Mouse (Mus musculus) kidney, postnatal 0 days (tissue): ENCODE measurements around the gene Arhgap23. TPM values are rescaled to one million over a fixed set of nuclear protein-coding genes. Genes with fewer than 3 reads are reported as not detected.

ENCODE experiments used
- ATAC-seq: fragments of 200-750 bp; cut with Nextera tagmentation; replicated peaks from 2 replicates; pipeline ENCODE4 v1.8.0; 2017; ENCODE audit warnings: low read depth, moderate number of reproducible peaks, moderate TSS enrichment, moderate library complexity; ENCODE audit not compliant: low FRiP score
- DNase-seq: peaks from one replicate; pipeline ENCODE4 v3.0.0-alpha.2; 2016; ENCODE audit warnings: low spot score
- H3K27ac ChIP-seq: fragments of 300-500 bp; sonication (generic); 2 replicates; pipeline ENCODE4 v1.5.1; 2014; ENCODE audit warnings: mild to moderate bottlenecking
- H3K27me3 ChIP-seq: fragments of 300-500 bp; sonication (generic); 2 replicates; pipeline ENCODE4 v1.6.1; 2014; ENCODE audit warnings: low read length, mixed read lengths; ENCODE audit not compliant: insufficient read depth
- H3K36me3 ChIP-seq: fragments of 300-500 bp; sonication (generic); 2 replicates; pipeline ENCODE4 v1.6.1; 2014; ENCODE audit warnings: low read length, mixed read lengths; ENCODE audit not compliant: insufficient read depth
- H3K4me1 ChIP-seq: fragments of 300-500 bp; sonication (generic); replicated peaks from 2 replicates; pipeline ENCODE4 v1.6.1; 2014; ENCODE audit warnings: antibody characterized with exemption, low read length, mixed read lengths; ENCODE audit not compliant: insufficient read depth
- H3K4me2 ChIP-seq: fragments of 300-500 bp; sonication (generic); 2 replicates; pipeline ENCODE4 v1.6.1; 2014; ENCODE audit warnings: mild to moderate bottlenecking, low read length, moderate library complexity, mixed read lengths
- H3K4me3 ChIP-seq: fragments of 300-500 bp; sonication (generic); replicated peaks from 2 replicates; pipeline ENCODE4 v1.5.1; 2014; ENCODE audit warnings: low read depth, low read length
- H3K9ac ChIP-seq: fragments of 300-500 bp; sonication (generic); 2 replicates; pipeline ENCODE4 v1.6.1; 2014; ENCODE audit warnings: low read depth, low read length
- H3K9me3 ChIP-seq: fragments of 300-500 bp; sonication (generic); replicated peaks from 2 replicates; pipeline ENCODE4 v1.6.1; 2016; ENCODE audit warnings: low read length, inconsistent platforms, mixed read lengths
- CTCF ChIP-seq: IDR thresholded peaks from 2 replicates; pipeline ENCODE4 v1.5.1; 2016; ENCODE audit warnings: antibody characterized with exemption, low read depth, mild to moderate bottlenecking, moderate library complexity
- WGBS: fragments of 180-500 bp; shearing (Covaris S2); extraction: QIAGEN DNeasy Blood & Tissue Kit; methylation state at CpG from one replicate; pipeline ENCODE4 v1.1.7; 2014; 5-methylcytosine and 5-hydroxymethylcytosine counted together
- polyA plus RNA-seq: library from polyadenylated mRNA; unstranded; fragments of >200 nt; fragmentation: Nextera tagmentation; extraction: Ambion mirVana; gene quantifications from 2 replicates; pipeline ENCODE4 v1.2.1, GENCODE M21; 2015

Gene Arhgap23
- polyA plus RNA-seq, 1 experiment from 2014 or later, result 5.7 TPM

GRCm38 (mm10) chr11:97491640-97492039 is 76.3 kb downstream of the Arhgap23 start:
- 74% methylated on average over 10 of the region's 10 CpGs for WGBS
- Histone ChIP-seq H3K9ac (no peak overlapping the region), H3K9me3 (no peaks in the 10 kb centered on the region), H3K27ac (no peak overlapping the region), H3K27me3 (no peaks in the 10 kb centered on the region), H3K4me1 (no peaks in the 10 kb centered on the region), H3K4me2 (no peak overlapping the region), H3K4me3 (no peak overlapping the region), H3K36me3 (peaks cover 26% of the 10 kb centered on the region)
- DNase-seq (peak; percentile 12), ATAC-seq (no peak; the same call in 1 of the 2 replicates)
- peak; percentile 28; the same call in 1 of the 2 replicates for TF ChIP-seq CTCF

DNA sequence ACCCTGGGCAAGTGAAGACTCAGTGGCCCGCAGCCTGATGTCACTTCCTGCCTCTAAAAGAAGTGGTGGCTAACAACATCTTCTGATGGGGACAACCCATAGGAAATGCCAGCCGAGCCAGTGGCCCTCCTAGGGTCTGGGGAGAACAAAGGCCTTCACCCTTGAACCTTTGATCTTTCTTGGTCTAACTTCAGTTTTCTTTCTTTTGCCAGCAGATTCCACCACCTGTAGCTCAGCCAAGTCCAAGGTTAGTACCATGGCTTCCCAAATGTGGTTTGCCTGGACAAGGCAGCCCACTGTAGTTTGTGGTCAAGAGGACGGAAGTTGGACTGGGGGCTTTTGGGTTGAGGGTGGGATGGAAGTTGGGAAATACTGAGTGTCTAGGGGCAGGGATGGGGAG is 77.5 kb downstream of the Arhgap23 start:
- no peak overlapping the region for H3K9ac ChIP-seq
- no peak overlapping the region for H3K27ac ChIP-seq
- TF ChIP-seq CTCF, result no peak
- H3K4me3 ChIP-seq, result no peak overlapping the region
- DNase-seq (no peak), ATAC-seq (no peak)
- no peaks in the 10 kb centered on the region for H3K9me3 ChIP-seq
- H3K27me3 ChIP-seq, result no peaks in the 10 kb centered on the region
- peaks cover 31% of the 10 kb centered on the region for H3K36me3 ChIP-seq
- 89% methylated on average over 3 of the region's 3 CpGs for WGBS
- no peak overlapping the region for H3K4me2 ChIP-seq
- H3K4me1 ChIP-seq, result no peaks in the 10 kb centered on the region

- H3K36me3 ChIP-seq, result peaks cover 24% of the 10 kb centered on the region
- H3K27me3 ChIP-seq, result 0 out of 2 replicates have a peak, but pooled peaks cover 4% of the 10 kb centered on the region
- H3K9ac ChIP-seq, result no peak overlapping the region
- 0 out of 2 replicates have a peak, but pooled peaks cover 11% of the 10 kb centered on the region for H3K4me1 ChIP-seq
- WGBS, result 86% methylated on average over 4 of the region's 4 CpGs
- H3K9me3 ChIP-seq, result no peaks in the 10 kb centered on the region
- no peak overlapping the region for H3K4me2 ChIP-seq
- no peak for TF ChIP-seq CTCF
- ATAC-seq, result peak; percentile 57; the same call in 1 of the 2 replicates
- H3K27ac ChIP-seq, result no peak overlapping the region
- no peak for DNase-seq
- no peak overlapping the region for H3K4me3 ChIP-seq
Observed at GRCm38 (mm10) chr11:97497543-97497942, 82.2 kb downstream of the Arhgap23 start.

DNA sequence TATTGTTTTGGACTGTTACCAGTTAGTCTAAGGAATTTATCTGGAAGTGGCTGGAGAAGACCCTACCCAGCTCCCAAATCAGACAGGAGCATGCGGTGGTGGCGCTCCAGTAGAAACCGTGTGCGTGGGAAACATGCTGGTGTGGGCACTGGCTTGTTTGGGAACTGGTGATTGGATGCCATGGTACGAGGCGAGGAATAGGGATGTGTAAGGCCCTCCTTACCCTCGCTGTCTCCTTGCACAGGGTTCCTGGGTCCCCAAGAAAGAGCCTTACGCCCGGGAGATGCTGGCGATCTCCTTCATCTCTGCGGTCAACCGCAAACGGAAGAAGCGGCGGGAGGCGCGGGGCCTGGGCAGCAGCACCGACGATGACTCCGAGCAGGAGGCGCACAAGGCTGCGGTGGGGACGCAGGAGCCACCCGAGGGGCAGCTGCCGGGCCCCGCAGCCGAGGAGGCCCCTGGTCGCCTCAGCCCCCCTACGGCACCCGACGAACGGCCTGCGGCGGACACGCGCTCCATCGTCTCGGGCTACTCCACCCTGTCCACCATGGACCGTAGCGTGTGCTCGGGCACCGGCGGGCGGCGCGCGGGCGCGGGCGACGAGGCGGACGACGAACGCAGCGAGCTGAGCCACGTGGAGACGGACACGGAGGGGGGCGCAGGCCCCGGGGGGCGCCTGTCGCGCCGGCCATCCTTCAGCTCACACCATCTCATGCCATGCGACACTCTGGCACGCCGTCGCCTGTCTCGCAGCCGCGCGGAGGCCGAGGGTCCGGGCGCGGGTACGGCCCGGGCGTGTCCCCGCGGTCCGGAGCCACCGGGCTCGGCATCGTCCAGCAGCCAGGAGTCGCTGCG is 84.8 kb downstream of the Arhgap23 start, which contains the start of gene 4933428G20Rik:
Gene 4933428G20Rik (minus strand): TSS at position 476 of the 855 bp plus-strand sequence.
- Histone ChIP-seq H3K4me1 (0 out of 2 replicates have a peak, but pooled peaks cover 11% of the 10 kb centered on the region), H3K27ac (no peak within 1 kb of the TSS), H3K9me3 (no peaks in the 10 kb centered on the region), H3K4me3 (peak within 1 kb of the TSS; percentile 27), H3K9ac (no peak within 1 kb of the TSS), H3K4me2 (peak within 1 kb of the TSS; percentile 50), H3K27me3 (0 out of 2 replicates have a peak, but pooled peaks cover 4% of the 10 kb centered on the region), H3K36me3 (peaks cover 14% of the 10 kb centered on the region)
- TF ChIP-seq CTCF, result no peak
- no peak for DNase-seq
- ATAC-seq, result no peak
- 27% methylated on average over 78 of the region's 88 CpGs for WGBS

- peaks cover 14% of the 10 kb centered on the region for H3K36me3 ChIP-seq
- no peak overlapping the region for H3K27ac ChIP-seq
- WGBS, result 34% methylated on average over 51 of the region's 51 CpGs
- peak; percentile 43 for ATAC-seq
- no peaks in the 10 kb centered on the region for H3K9me3 ChIP-seq
- H3K4me3 ChIP-seq, result peak overlapping the region; percentile 27
- no peak overlapping the region for H3K9ac ChIP-seq
- H3K4me1 ChIP-seq, result 0 out of 2 replicates have a peak, but pooled peaks cover 11% of the 10 kb centered on the region
- TF ChIP-seq CTCF, result no peak
- DNase-seq, result no peak
- H3K4me2 ChIP-seq, result peak overlapping the region; percentile 50
- 0 out of 2 replicates have a peak, but pooled peaks cover 4% of the 10 kb centered on the region for H3K27me3 ChIP-seq
Observed at GRCm38 (mm10) chr11:97500720-97501448, 85.6 kb downstream of the Arhgap23 start.

GRCm38 (mm10) chr11:97502383-97502782 is 87.0 kb downstream of the Arhgap23 start:
- Histone ChIP-seq H3K9ac (no peak overlapping the region), H3K27me3 (0 out of 2 replicates have a peak, but pooled peaks cover 4% of the 10 kb centered on the region), H3K27ac (no peak overlapping the region), H3K4me2 (no peak overlapping the region), H3K9me3 (no peaks in the 10 kb centered on the region), H3K4me1 (0 out of 2 replicates have a peak, but pooled peaks cover 11% of the 10 kb centered on the region), H3K4me3 (no peak overlapping the region), H3K36me3 (peaks cover 6% of the 10 kb centered on the region; the same call in 1 of the 2 replicates)
- WGBS, result 38% methylated on average over 9 of the region's 9 CpGs
- ATAC-seq (no peak), DNase-seq (no peak)
- TF ChIP-seq CTCF, result no peak
